Mouse (Mus musculus) cerebellum, postnatal 4 days (tissue): ENCODE measurements around the gene Gm20388.

Source experiments
- DNase-seq, 2 experiments: peaks; one replicate each; pipeline ENCODE4 v3.0.0; 2022; ENCODE audit warnings: low spot score in 2 of 2, mixed read lengths in 1 of 2

Gm20388 gene

GRCm38 (mm10) chr8:123840578-123841345, 3930.1 kb downstream of the Gm20388 start:
- no peak for DNase-seq

GRCm38 (mm10) chr8:123842086-123842485, 3931.4 kb downstream of the Gm20388 start:
- DNase-seq, result no peak

- no peak for DNase-seq
Observed at GRCm38 (mm10) chr8:123844341-123844740, 3933.7 kb downstream of the Gm20388 start.

- DNase-seq, result no peak
Observed at GRCm38 (mm10) chr8:123845114-123845513, 3934.5 kb downstream of the Gm20388 start.

- no peak for DNase-seq
Observed at GRCm38 (mm10) chr8:123845991-123846390, 3935.3 kb downstream of the Gm20388 start.

GRCm38 (mm10) chr8:123846509-123846908, 3935.9 kb downstream of the Gm20388 start:
- no peak for DNase-seq

GRCm38 (mm10) chr8:123847546-123847945, 3936.9 kb downstream of the Gm20388 start:
- no peak for DNase-seq

- DNase-seq, result no peak
Observed at GRCm38 (mm10) chr8:123849352-123849751, 3938.7 kb downstream of the Gm20388 start.

- no peak for DNase-seq
Observed at GRCm38 (mm10) chr8:123851590-123851989, 3940.9 kb downstream of the Gm20388 start.

GRCm38 (mm10) chr8:123854252-123854651, 3943.6 kb downstream of the Gm20388 start:
- no peak for DNase-seq

GRCm38 (mm10) chr8:123854733-123855475, 3944.3 kb downstream of the Gm20388 start:
- no peak for DNase-seq

- DNase-seq, result no peak
Observed at GRCm38 (mm10) chr8:123857361-123857760, 3946.7 kb downstream of the Gm20388 start.

GRCm38 (mm10) chr8:123858574-123858940, 3947.9 kb downstream of the Gm20388 start:
- no peak for DNase-seq

GRCm38 (mm10) chr8:123858941-123859647, 3948.5 kb downstream of the Gm20388 start:
- peak; percentile 63 to 86 for DNase-seq

GRCm38 (mm10) chr8:123859648-123860259, 3949.1 kb downstream of the Gm20388 start, which contains the start of gene Ccsap:
Gene Ccsap, minus strand, starts transcription at chr8:123860209.
- peak in 1 of 2 experiments; percentile 50 for DNase-seq

GRCm38 (mm10) chr8:123860386-123860785, 3949.7 kb downstream of the Gm20388 start:
- no peak for DNase-seq

GRCm38 (mm10) chr8:123865786-123866185, 3955.1 kb downstream of the Gm20388 start:
- DNase-seq, result no peak

GRCm38 (mm10) chr8:123866971-123867370, 3956.3 kb downstream of the Gm20388 start:
- no peak for DNase-seq

GRCm38 (mm10) chr8:123872048-123872447, 3961.4 kb downstream of the Gm20388 start:
- DNase-seq, result no peak

GRCm38 (mm10) chr8:123873364-123873763, 3962.7 kb downstream of the Gm20388 start:
- DNase-seq, result no peak

GRCm38 (mm10) chr8:123874324-123874723, 3963.7 kb downstream of the Gm20388 start:
- DNase-seq, result no peak

GRCm38 (mm10) chr8:123877865-123878264, 3967.2 kb downstream of the Gm20388 start:
- no peak for DNase-seq
